Mouse (Mus musculus) gonadal fat pad, adult 2 months (tissue): ENCODE measurements around the gene Akna. TPM values are rescaled to one million over a fixed set of nuclear protein-coding genes. Genes with fewer than 3 reads are reported as not detected.
"Not testable (repeated sequence)": the region's sequence is repeated elsewhere in the genome, so short reads cannot be mapped to it uniquely, and the experiment has no call there.

Experiments
- DNase-seq: peaks from one replicate; pipeline ENCODE4 v3.0.0-alpha.2; 2012; ENCODE audit warnings: low read depth
- polyA plus RNA-seq: library from polyadenylated mRNA; depleted of rRNA; stranded (reverse); fragments of >200 nt; gene quantifications from 2 replicates; pipeline ENCODE4 v1.2.3, GENCODE M21; 2012; rRNA removed

Gene Akna
- polyA plus RNA-seq, 1 experiment = 4.0 TPM

DNA sequence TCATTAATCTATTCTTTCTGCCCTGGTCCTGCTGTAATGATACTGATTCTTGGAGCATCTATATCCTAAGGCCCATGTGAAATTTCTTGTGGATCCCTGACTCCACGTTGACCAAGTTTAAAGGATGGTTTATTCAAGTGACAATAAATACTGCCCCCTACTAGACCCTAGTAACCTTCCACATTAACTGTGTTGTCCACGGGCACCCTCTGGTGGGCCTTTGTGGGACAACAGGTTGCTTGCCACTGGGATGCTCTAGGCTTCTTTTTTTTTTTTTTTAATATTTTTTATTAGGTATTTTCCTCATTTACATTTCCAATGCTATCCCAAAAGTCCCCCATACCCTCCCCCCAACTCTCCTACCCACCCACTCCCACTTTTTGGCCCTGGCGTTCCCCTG, 83.6 kb downstream of the Akna start:
- not testable (repeated sequence) for DNase-seq

Other genes starting within 250 kb of the Akna start
- gene Ambp, start 248.6 kb downstream of the Akna start, polyA plus RNA-seq = 0.14 and 1.6 TPM in 2 replicates
- 1.4 and 1.9 TPM in 2 replicates for gene Kif12, start 231.2 kb downstream of the Akna start, polyA plus RNA-seq
- 6.7 and 7.3 TPM in 2 replicates for gene Col27a1, start 189.3 kb downstream of the Akna start, polyA plus RNA-seq
- 73.9 and 228 TPM in 2 replicates for gene Orm1, start 58.8 kb downstream of the Akna start, polyA plus RNA-seq
- 1.2 and 1.5 TPM in 2 replicates for gene Orm3, start 47.2 kb downstream of the Akna start, polyA plus RNA-seq
- gene Orm2, start 40.9 kb downstream of the Akna start, polyA plus RNA-seq = 0.84 and 2.9 TPM in 2 replicates
- 12.9 and 19.2 TPM in 2 replicates for gene Whrn, start 92.6 kb upstream of the Akna start, polyA plus RNA-seq
- gene Atp6v1g1, start 141.4 kb upstream of the Akna start, polyA plus RNA-seq = 90.6 and 126 TPM in 2 replicates
- gene Tmem268, start 155.4 kb upstream of the Akna start, polyA plus RNA-seq = 21.0 and 25.8 TPM in 2 replicates
- gene Gm11213, start 201.9 kb upstream of the Akna start, polyA plus RNA-seq = not detected in 2 replicates
- 1.2 and 2.4 TPM in 2 replicates for gene Tex48, start 219.1 kb upstream of the Akna start, polyA plus RNA-seq